Mouse (Mus musculus) cerebellum, adult 2 months (tissue): ENCODE measurements around the gene Tmem220.

ENCODE experiments used
- CTCF ChIP-seq: fragments of 200-500 bp; IDR thresholded peaks from 2 replicates; pipeline ENCODE4 v1.5.1; 2011; ENCODE audit warnings: low read depth, mild to moderate bottlenecking, control low read depth, low read length, moderate library complexity, borderline replicate concordance; ENCODE audit not compliant: insufficient read depth
- POLR2A ChIP-seq: fragments of 200-500 bp; IDR thresholded peaks from 2 replicates; pipeline ENCODE4 v1.6.1; 2011; ENCODE audit warnings: low read length, control low read depth, borderline replicate concordance; ENCODE audit not compliant: insufficient read depth

GRCm38 (mm10) chr11:67054754-67055365 is 29.9 kb downstream of the Tmem220 start:
- TF ChIP-seq CTCF (no peak), POLR2A (no peak)
